Mouse (Mus musculus): ENCODE results near the gene Pla2g2e. TPM values are rescaled to one million over a fixed set of nuclear protein-coding genes. Genes with fewer than 3 reads are reported as not detected.

Gene Pla2g2e
- polyA plus RNA-seq, 1 experiment from 2014 or later: not detected

DNA sequence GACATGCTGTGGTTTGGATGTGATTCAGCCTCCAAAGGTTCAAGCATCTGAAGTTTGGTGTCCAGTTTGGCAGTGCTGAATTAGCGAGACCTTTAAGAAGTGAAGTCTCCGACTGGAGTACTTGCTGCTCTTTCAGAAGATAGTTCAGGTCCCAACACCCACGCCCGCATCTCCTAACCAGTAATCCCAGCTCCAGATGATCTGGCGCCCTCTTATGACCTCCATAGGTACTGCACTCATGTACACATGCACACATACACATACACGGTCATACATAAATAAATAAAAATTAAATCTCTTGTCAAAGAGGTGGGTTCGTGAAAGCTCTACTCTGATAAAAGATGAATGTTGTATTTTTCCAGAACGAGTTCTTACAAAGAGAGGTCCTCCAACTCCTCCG lies 39.5 kb downstream of the Pla2g2e start:
- CTCF ChIA-PET: no interaction called here
- in situ Hi-C loops (cut with MboI; ENCODE audit: low pct_unique_long_range_greater_than_20kb): no loop called here
- no peak for ATAC-seq
- no peaks in the 10 kb centered on the region for H3K27me3 ChIP-seq
- DNase-seq (ENCODE audit: low read depth, low spot score): no peak
- TF ChIP-seq CTCF (IDR thresholded peaks at IDR 0.05): no peak
- POLR2A ChIA-PET: no interaction called here

DNA sequence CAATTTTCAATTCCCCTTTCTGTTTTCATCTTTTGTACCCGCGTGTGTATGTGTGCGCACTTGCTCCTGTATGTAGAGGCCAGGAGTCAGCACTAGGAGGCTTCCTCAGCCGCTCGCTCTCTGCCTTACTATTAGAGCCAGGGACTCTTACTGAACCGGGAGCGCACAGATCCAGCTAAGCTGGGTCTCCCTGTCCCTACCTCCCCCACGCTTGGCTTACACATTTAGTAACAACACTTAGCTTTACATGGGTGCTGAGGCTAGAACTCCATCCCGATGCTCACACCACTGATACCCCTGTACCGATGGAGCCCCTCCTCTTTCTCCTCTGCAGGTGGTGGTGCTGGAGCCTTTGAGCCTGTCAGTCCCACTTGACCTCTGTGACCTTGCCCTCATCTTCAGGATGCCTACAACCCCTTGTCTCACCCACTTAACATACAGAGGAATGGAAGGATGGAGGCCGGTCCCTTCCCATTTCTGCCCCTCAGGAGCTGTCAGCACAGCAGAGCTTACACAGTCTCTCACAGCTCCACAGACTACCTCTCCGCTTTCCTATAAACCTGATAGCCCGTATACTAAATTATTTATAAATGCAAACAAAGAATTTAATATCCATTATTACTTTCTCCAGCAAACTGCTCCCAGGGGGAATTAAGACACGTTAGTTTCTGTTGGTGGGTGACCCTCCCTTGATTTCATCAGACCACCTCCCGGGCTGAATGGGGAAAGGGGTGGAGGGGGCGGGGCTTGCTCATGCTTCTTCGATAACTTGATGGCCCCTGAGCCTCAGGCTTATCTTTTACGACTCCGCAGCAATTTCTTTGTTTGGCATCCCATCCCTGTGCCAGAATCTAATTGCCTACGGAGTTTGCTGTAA lies 43.8 kb downstream of the Pla2g2e start:
- ChIA-PET CTCF (interaction anchor here (0.8 to 1.2 kb wide), 3 partner anchors 74 to 164 kb away, joined by 3 to 4 read pairs (median 4); no protein-coding TSS in a partner anchor), POLR2A (no interaction called here)
- H3K27me3 ChIP-seq: peaks cover 3% of the 10 kb centered on the region
- TF ChIP-seq CTCF (IDR thresholded peaks at IDR 0.05): no peak
- in situ Hi-C loops (cut with MboI; ENCODE audit: low pct_unique_long_range_greater_than_20kb): loop anchor here (5.0 to 10.0 kb wide), 2 partner anchors 91 to 1133 kb away; no protein-coding TSS in a partner anchor
- DNase-seq (ENCODE audit: low read depth, low spot score) (no peak), ATAC-seq (no peak)

DNA sequence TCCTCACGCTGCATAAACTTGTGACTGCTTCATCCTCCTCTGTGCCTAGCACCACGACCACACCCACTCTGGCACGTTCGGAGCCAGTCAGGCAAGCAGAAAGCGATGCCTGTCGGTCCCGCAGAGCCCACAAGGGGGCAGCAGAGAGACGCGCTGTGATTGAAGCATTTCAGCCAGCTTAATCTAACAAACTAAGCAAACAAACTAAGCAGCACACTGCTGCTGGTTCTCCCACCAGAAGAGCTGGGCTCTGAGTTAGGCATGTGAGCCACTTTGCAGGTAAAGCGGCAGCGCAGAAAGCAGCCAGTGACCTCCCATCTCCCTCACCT lies 44.4 kb downstream of the Pla2g2e start:
- in situ Hi-C loops (cut with MboI; ENCODE audit: low pct_unique_long_range_greater_than_20kb): loop anchor here (5.0 to 10.0 kb wide), 2 partner anchors 90 to 1133 kb away; no protein-coding TSS in a partner anchor
- DNase-seq (ENCODE audit: low read depth, low spot score) (no peak), ATAC-seq (no peak)
- POLR2A ChIA-PET: no interaction called here
- peaks cover 3% of the 10 kb centered on the region for H3K27me3 ChIP-seq
- no peak for TF ChIP-seq CTCF (IDR thresholded peaks at IDR 0.05)
- CTCF ChIA-PET: interaction anchor here (0.8 to 1.2 kb wide), 3 partner anchors 74 to 163 kb away, joined by 3 to 4 read pairs (median 4); no protein-coding TSS in a partner anchor

DNA sequence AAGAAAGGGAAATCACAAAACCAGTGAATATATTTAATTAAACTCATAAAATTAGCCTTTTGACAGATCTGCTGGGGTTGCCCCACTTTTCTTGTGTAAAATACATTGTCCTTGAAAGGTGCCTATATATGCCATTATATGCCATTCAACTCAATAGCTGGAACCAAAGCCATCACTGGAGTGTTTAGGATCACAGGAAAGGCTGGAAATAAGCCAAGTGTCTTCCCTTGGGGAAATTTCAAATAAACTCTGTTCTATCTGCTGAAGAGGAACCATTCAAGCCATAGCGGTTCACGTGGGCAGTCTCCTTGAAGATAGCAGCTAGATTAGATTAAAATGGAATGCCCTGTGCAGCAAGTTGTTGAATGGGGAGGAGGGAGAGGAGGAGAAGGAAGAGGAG lies 47.8 kb downstream of the Pla2g2e start:
- DNase-seq (ENCODE audit: low read depth, low spot score): no peak
- POLR2A ChIA-PET: interaction anchor here (1.4 kb wide), 1 partner anchor 19 kb away, joined by 3 read pairs; no protein-coding TSS in a partner anchor

More for the DNA sequence above, 47.8 kb downstream of the Pla2g2e start:
- peak; percentile 6 for ATAC-seq
- CTCF ChIA-PET: interaction anchor here (0.9 to 1.6 kb wide), 4 partner anchors 13 to 66 kb away, joined by 3 to 4 read pairs (median 3); no protein-coding TSS in a partner anchor
- H3K27me3 ChIP-seq: peaks cover 3% of the 10 kb centered on the region
- in situ Hi-C loops (cut with MboI; ENCODE audit: low pct_unique_long_range_greater_than_20kb): loop anchor here (5.0 to 10.0 kb wide), 2 partner anchors 132 to 1129 kb away; no protein-coding TSS in a partner anchor
- no peak for TF ChIP-seq CTCF (IDR thresholded peaks at IDR 0.05)

Other genes starting within 250 kb of the Pla2g2e start
- gene Vwa5b1, start 242.1 kb upstream of the Pla2g2e start, polyA plus RNA-seq (2021): 0.05 TPM
- not detected for gene Pla2g2c, start 153.2 kb upstream of the Pla2g2e start, polyA plus RNA-seq (2021)
- not detected for gene Ubxn10, start 140.8 kb upstream of the Pla2g2e start, polyA plus RNA-seq (2021)
- gene Pla2g2f, start 120.3 kb upstream of the Pla2g2e start, polyA plus RNA-seq (2021): not detected
- 0.03 TPM for gene Pla2g2d, start 102.2 kb upstream of the Pla2g2e start, polyA plus RNA-seq (2021)
- 1.4 TPM for gene Pla2g5, start 14.5 kb upstream of the Pla2g2e start, polyA plus RNA-seq (2021)
- not detected for gene Gm13030, start 4.0 kb upstream of the Pla2g2e start, polyA plus RNA-seq (2021)
- gene Otud3, start 36.0 kb downstream of the Pla2g2e start, polyA plus RNA-seq (2021): 10.5 TPM
- gene Rnf186, start 89.2 kb downstream of the Pla2g2e start, polyA plus RNA-seq (2021): not detected
- gene Tmco4, start 94.9 kb downstream of the Pla2g2e start, polyA plus RNA-seq (2021): 6.8 TPM
- gene Htr6, start 197.6 kb downstream of the Pla2g2e start, polyA plus RNA-seq (2021): 0.05 TPM
- gene Nbl1, start 215.1 kb downstream of the Pla2g2e start, polyA plus RNA-seq (2021): 55.7 TPM